Mouse (Mus musculus): Measurements from ENCODE around the gene Vhl.
A peak's percentile ranks its signal among the peaks of the same experiment; 100 is the strongest.

Gene Vhl

DNA sequence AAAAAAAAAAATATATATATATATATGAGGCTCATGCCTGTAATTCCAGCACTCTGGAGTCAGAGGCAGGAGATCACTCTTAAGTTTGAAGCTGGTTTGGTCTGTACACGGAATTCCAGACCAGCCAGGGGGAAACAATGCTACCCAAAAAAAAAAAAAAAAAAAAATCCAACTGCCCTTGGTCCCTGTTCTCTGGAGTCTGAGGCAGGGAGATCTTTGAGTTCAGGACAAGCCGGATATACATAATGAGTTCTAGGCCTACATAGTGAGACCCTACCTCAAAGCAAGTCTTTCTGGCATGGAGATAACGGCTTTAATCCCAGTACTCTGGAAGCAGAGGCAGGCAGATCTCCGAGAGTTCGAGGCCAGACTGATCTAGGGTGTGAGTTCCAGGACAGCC is 373 bp upstream of the Vhl start:
- no peak for DNase-seq (ENCODE audit: inconsistent age in 2 of 2, low spot score in 1 of 2)

DNA sequence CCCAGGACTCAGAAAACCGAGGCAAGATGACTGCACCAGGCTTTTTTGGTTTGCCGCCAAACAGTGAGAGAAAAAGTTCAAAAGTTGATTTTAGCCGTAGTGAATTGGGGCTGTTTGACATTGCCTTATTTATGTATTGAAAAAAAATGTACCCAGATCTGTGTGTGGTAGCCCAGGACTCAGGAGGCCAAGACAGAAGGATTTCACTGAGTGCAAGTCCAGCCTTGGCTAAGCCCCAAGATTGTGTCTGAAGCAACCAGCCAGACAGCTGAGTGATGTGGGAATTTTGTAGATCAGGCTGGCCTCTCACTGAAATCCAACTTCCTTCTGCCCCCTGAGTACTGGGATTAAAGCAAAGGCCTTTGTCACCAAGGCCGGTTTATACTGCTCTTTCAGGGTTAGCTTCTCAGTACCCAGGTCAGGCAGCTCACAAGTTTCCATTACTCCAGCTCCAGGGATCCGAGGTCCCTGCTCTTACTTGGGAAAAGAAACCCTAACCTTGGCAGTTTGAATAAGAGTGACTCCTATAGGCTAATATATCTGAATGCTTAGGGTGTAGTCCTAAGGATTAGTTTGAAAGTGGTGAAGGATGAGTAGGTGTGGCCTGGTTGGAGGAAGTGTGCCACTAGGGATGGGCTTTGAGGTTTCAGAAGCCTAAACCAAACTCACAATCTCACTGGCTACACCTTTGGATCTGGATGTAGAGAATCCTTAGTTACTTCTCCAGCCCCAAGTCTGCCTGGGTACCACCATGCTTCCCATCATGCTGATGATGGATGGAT is 1.4 kb downstream of the Vhl start:
- DNase-seq (ENCODE audit: inconsistent age in 2 of 2, low spot score in 1 of 2) = peak in 1 of 2 experiments; percentile 75

DNA sequence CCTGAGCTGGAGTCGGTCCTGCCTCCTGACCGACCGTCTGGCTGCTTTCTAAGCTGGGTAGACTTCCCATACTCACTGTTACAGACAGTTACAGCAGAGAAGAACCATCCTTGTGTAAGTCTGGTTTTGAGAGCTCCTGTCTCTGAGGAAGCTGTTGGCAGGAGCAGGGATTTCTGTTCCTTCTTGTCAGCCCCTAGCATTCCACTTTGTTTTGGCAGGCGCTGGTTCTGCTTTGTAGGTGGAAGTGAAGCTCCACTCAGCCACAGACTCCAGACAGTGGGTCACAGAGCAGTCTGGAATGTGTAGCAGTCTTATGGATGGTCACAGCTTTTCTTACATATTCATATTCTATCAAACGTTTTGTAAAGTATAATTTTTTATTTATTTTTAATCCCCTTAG is 6.6 kb downstream of the Vhl start:
- DNase-seq (ENCODE audit: inconsistent age in 2 of 2, low spot score in 1 of 2) = no peak

DNA sequence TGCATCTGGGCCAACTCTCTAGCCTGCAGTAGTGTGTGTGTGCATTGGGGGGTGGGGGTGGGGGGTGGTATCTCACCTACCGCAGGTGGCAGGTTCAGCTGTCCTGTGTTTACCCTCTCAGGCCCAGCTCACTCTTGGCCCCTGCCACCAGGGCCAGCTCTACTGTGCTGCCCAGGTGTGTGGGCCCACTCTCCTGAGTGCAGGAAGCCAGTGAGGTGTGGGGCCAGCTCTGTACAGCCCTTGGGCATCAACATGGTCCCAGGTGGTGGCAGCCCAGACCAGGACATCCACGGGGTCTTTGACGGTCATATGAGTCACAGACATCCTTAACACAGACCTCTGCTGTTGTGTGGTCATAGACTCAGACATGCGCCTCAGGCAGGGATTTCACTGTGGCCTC is 9.1 kb downstream of the Vhl start:
- no peak for DNase-seq (ENCODE audit: inconsistent age in 2 of 2, low spot score in 1 of 2)

DNA sequence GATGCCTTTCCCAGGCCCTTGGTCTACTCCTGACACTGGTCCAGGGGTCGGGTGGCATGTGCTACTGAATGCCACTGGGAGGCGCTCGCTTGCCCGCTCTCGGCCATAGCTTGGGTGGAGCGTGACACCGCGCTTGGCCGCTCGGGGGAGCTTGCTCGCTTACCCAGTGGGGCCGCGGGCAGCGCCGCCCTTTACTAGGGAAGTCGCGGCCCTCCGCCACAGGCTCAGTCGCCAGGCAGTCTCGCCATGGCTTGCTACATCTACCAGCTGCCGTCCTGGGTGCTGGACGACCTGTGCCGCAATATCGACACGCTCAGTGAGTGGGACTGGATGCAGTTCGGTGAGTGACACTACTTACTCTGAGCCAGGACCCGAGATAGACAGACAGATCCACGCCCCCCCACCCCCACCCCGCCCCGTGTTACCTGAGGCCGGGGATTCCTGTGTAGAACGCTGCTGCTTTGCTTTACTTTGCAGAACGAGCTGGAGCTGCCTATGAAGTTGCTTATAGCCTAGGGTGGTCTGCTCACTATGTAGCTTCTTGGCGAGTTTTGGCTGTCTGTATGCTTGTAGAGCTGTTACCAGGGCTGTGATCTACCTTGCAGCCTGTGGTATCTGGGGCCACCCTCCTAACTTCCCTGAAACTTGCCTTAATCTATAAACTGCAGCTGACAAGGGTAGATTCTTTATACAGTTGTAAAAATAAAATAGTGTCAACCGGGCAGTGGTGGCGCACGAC is 14.7 kb downstream of the Vhl start, which contains the start of gene Irak2:
Gene Irak2, plus strand, starts transcription at position 166 of the 739 bp plus-strand sequence.
- peak; percentile 96 to 99 for DNase-seq (ENCODE audit: inconsistent age in 2 of 2, low spot score in 1 of 2)

- no peak for DNase-seq (ENCODE audit: inconsistent age in 2 of 2, low spot score in 1 of 2)
Observed at GRCm38 (mm10) chr6:113639201-113639600, 15.4 kb downstream of the Vhl start.

- peak in 1 of 2 experiments; percentile 33 for DNase-seq (ENCODE audit: inconsistent age in 2 of 2, low spot score in 1 of 2)
Observed at GRCm38 (mm10) chr6:113642605-113643004, 18.8 kb downstream of the Vhl start.

DNA sequence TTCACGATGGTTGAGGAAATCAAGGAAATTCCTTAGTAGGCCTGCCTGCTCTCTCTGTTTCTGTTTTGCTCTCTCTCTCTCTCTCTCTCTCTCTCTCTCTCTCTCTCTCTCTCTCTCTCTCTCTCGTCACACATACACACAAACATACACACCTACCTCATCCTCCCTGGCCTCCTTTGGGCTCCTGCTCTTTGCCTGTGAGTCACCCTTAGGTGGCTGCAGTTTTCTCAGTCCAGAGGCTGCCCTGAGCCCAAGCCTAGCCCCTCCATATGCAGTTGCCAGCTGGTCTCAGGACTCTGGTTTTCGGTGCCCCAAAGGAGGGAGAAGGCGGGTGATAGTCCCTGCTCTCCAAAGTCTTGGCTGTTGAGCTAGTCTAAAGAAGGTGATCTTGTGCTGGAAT is 19.3 kb downstream of the Vhl start:
- no peak for DNase-seq (ENCODE audit: inconsistent age in 2 of 2, low spot score in 1 of 2)

DNA sequence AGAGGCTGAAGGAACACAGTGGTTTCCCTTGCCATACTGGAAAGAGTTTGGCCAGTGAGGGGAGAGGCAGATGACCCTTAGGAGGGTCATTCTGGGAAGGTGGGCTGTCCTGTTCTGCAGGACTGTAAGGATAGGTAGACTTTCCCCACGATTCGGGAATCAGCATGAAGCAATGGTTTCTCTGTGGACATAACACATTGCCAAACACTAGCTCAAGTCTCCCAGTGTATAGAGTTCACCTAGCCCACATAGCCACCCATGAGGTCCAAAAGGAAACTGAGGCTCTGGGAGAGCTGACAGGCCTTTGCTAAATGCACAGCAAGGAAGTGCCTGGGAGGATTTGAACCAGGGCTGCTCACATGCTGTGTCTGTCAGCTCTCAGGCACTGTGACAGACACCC is 20.2 kb downstream of the Vhl start:
- no peak for DNase-seq (ENCODE audit: inconsistent age in 2 of 2, low spot score in 1 of 2)

- DNase-seq (ENCODE audit: inconsistent age in 2 of 2, low spot score in 1 of 2) = peak; percentile 71 to 78
Observed at GRCm38 (mm10) chr6:113644808-113645207, 21.0 kb downstream of the Vhl start.

DNA sequence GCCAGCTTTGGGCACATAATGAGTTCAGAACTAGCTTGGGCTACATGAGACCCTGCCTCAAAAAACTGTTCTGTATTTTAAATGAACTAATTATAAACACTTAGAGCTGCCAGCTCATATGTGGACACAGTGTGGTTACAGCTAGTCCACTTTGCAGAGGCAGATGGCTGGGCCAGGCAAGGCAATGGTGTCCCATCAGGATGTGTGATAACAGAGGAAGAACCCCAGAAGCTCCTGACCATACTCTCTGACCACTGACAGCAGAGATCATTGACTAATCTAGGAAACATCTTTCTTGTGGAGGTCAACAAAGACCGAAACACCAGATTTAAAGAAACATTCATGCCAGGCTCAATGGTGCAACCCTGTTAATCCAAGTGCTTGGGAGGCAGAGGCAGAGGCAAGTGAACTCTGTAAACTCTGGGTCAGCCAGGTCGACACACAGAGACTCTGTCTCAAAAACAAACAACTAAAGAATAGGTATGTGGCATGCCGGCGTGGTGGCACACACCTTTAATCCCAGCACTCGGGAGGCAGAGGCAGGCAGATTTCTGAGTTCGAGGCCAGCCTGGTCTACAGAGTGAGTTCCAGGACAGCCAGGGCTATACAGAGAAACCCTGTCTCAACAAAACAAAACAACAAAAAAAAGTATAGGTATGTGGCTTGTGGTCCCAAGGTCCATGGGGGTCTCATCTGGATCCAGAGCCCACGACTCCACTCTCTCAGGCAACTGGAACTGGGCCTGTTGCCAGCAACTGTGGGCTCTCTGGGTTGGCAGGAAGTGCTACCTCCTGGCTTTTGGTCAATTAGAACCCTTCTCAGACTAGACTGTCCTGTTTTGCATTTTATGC is 25.8 kb downstream of the Vhl start:
- DNase-seq (ENCODE audit: inconsistent age in 2 of 2, low spot score in 1 of 2) = no peak

DNA sequence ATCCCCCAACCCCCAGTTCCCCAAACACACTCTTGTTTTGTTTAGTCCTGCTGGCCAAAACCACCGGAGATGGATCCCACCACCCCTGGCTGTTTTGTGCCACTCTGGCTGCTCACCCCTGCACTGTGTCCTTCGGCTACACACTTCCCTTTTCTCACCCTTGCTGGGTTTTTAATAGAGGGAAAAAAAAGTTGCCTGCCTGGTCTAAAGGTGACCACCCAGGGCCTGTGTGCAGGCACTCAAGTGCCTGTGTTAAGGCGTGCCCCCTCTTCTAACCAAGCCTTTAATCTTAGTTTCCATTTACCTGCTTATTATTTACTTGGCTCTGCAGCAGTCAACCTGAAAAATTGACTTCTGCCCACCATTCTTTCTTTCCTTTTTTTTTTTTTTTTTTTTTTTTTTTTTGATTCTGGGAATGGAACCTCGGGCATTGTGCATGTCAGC is 26.5 kb downstream of the Vhl start:
- DNase-seq (ENCODE audit: inconsistent age in 2 of 2, low spot score in 1 of 2) = no peak

GRCm38 (mm10) chr6:113651626-113652025 is 27.9 kb downstream of the Vhl start:
- no peak for DNase-seq (ENCODE audit: inconsistent age in 2 of 2, low spot score in 1 of 2)

GRCm38 (mm10) chr6:113653551-113653950 is 29.8 kb downstream of the Vhl start:
- no peak for DNase-seq (ENCODE audit: inconsistent age in 2 of 2, low spot score in 1 of 2)

- peak in 1 of 2 experiments; percentile 55 for DNase-seq (ENCODE audit: inconsistent age in 2 of 2, low spot score in 1 of 2)
Observed at GRCm38 (mm10) chr6:113654102-113654501, 30.3 kb downstream of the Vhl start.

DNA sequence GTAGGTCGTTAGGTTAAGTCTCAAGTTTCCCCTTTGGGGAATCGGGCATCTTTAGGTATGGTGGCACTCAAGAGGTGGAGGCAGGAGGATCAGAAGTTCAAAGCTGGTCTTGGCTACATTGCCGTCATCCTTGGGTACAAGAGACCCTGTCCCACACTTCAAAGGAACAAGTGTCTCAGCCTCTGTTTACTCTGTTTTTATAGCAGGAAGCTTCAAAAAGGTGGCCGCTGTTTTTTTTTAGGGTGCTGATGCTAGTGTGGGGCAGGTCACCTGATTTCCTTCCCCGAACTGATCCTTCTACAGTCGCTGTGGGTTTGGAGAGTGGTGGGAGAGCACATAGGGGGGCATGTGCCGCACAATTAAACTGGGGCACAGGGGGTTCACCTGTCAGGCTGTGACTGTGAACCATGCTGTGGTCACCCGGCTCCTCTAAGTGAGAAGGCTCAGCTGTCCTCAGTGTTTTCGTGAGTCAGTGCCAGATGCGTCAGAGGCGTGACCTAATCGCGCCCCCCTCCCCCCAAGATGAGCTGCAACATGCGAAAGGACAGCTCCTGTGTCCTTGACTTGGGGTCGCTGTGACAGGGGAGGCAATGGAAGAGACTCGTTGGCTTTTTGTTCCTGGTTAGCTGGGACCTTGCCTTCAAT is 31.1 kb downstream of the Vhl start:
- DNase-seq (ENCODE audit: inconsistent age in 2 of 2, low spot score in 1 of 2) = peak; percentile 89 to 96

DNA sequence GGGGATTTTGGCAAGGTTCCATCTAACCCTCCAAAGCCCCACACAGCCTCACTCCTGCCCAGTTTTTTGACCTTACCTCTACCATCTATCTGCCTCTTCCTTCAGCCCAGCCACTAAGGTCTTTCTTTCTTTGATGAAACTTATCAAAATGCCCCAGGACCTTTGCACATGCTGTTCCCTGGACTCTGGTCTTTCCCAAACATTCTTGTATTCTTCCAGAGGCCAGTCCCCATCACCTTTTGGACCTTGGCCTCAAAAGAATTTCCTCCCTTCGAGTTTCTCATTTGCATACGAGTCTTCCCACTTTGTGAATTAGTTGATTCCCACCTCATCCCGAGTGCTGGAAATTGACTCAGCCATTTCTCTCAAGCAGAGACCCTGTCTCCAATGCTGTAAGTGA is 31.7 kb downstream of the Vhl start:
- DNase-seq (ENCODE audit: inconsistent age in 2 of 2, low spot score in 1 of 2) = no peak

DNA sequence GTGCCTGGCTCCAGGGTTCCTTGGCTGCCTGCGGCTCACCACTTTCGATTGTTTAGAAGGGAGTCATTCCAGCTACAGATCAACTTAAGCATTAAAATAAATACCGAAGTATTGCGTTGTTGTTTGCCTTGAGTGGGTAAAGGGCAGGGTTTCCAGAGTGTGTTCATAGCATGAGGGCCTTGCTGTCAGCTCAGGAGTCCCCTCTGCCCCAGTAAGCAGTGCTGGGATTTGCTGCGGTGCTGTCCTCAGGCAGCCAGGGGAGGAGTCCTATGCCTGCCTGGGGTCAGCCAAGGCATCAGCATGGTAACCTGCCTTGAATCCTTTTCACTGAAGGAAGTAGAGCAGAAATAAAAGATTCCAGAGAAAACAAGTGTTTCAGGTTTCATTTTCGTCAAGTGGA is 33.1 kb downstream of the Vhl start:
- peak in 1 of 2 experiments; percentile 55 for DNase-seq (ENCODE audit: inconsistent age in 2 of 2, low spot score in 1 of 2)

- peak; percentile 34 to 54 for DNase-seq (ENCODE audit: inconsistent age in 2 of 2, low spot score in 1 of 2)
Observed at GRCm38 (mm10) chr6:113658226-113658625, 34.5 kb downstream of the Vhl start.

DNA sequence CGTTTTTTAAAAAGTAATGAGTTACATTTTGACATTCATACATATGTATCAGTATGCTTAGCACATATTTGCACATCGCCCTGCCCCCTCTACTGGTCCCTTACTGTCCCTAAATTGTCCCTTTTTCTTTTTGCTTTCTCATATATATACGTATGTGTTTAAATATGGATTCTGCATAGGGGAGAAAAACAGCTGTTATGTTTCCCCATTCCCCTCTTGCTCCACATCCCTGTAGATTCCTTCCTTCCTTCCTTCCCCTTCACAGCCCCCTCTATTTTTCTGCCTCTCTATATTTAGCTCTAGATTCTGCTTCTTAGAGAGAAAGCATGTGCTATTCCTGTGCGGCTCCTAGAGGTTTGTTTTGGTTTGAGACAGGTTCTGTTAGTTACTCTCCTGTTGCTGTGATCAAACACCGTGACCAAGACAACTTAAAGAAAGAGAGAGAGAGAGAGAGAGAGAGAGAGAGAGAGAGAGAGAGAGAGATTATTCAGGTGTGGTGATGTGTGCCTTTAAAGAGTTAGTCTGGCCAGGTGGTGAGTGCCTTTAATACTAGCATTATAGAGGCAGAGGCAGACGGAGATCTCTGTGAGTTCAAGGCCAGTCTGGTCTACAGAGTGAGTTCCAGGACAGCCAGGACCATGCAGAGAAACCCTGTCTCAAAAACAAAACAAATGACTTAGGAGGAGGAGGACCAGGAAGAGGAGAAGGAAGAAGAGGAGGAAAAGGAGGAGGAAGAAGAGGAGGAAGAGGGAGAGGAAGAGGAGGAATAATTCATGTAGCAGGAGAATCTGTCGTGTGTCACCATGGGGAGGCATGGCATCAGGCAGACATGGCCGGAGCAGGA is 36.1 kb downstream of the Vhl start:
- no peak for DNase-seq (ENCODE audit: inconsistent age in 2 of 2, low spot score in 1 of 2)
